Mouse (Mus musculus) intestine, embryonic 14.5 days (tissue): ENCODE data around the gene Vmo1. TPM values are rescaled to one million over a fixed set of nuclear protein-coding genes. Genes with fewer than 3 reads are reported as not detected.

ENCODE experiments used
- ATAC-seq: fragments of 200-750 bp; cut with Nextera tagmentation; replicated peaks from 2 replicates; pipeline ENCODE4 v1.8.0; 2017; ENCODE audit warnings: low read depth, moderate number of reproducible peaks, moderate TSS enrichment, moderate library complexity; ENCODE audit not compliant: low FRiP score, low TSS enrichment
- DNase-seq: peaks from one replicate; pipeline ENCODE4 v3.0.0-alpha.2; 2018; ENCODE audit warnings: low spot score
- H3K27ac ChIP-seq: fragments of 300-500 bp; sonication (generic); 2 replicates; pipeline ENCODE4 v1.5.1; 2014; ENCODE audit warnings: low read depth, mild to moderate bottlenecking, control low read depth
- H3K27me3 ChIP-seq: fragments of 300-500 bp; sonication (generic); replicated peaks from 2 replicates; pipeline ENCODE4 v1.6.1; 2014; ENCODE audit warnings: low read length, control low read depth; ENCODE audit not compliant: control insufficient read depth, insufficient read depth
- H3K36me3 ChIP-seq: fragments of 300-500 bp; sonication (generic); 2 replicates; pipeline ENCODE4 v1.6.1; 2014; ENCODE audit warnings: low read length, control low read depth; ENCODE audit not compliant: control insufficient read depth, insufficient read depth
- H3K4me1 ChIP-seq: fragments of 300-500 bp; sonication (generic); replicated peaks from 2 replicates; pipeline ENCODE4 v1.6.1; 2014; ENCODE audit warnings: low read length, control low read depth, mixed read lengths; ENCODE audit not compliant: control insufficient read depth, insufficient read depth
- H3K4me2 ChIP-seq: fragments of 300-500 bp; sonication (generic); 2 replicates; pipeline ENCODE4 v1.6.1; 2014; ENCODE audit warnings: low read length
- H3K4me3 ChIP-seq: fragments of 300-500 bp; sonication (generic); 2 replicates; pipeline ENCODE4 v1.5.1; 2014; ENCODE audit warnings: low read depth, low read length, control low read depth, mixed read lengths
- H3K9ac ChIP-seq: fragments of 300-500 bp; sonication (generic); 2 replicates; pipeline ENCODE4 v1.6.1; 2014; ENCODE audit warnings: mild to moderate bottlenecking, low read length
- H3K9me3 ChIP-seq: fragments of 300-500 bp; sonication (generic); 2 replicates; pipeline ENCODE4 v1.6.1; 2016; ENCODE audit warnings: low read length, control low read depth; ENCODE audit not compliant: control insufficient read depth
- WGBS: fragments of 180-500 bp; shearing (Covaris S2); extraction: QIAGEN DNeasy Blood & Tissue Kit; methylation state at CpG from one replicate; pipeline ENCODE4 v1.1.7; 2014; 5-methylcytosine and 5-hydroxymethylcytosine counted together
- polyA plus RNA-seq: library from polyadenylated mRNA; unstranded; fragments of >200 nt; fragmentation: Nextera tagmentation; extraction: Ambion mirVana; gene quantifications from 2 replicates; pipeline ENCODE4 v1.2.1, GENCODE M21; 2014

Gene Vmo1
- polyA plus RNA-seq = 0.28 and 1.1 TPM in 2 replicates

DNA sequence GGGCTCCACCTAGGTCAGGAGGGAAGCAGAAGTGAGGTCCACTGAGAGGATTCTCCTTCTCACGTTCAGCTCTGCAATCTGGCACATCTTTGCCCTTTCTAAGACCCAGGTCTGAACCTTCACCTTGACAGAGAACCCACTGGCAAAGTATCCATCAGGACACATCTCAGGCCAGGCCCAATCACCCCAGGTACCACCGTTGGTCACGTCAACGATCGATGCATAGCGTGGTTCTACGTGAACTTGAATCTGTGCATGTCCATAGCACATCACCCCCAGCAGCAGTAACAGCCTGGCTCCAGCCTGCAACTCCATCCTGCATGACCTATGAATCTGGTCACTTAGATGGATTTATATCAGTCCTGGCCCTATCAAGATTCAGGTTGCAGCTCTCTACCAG is at the start of gene Vmo1:
TSS of gene Vmo1 (minus strand) at position 329 of the 400 bp plus-strand sequence.
- H3K9me3 ChIP-seq = no peaks in the 10 kb centered on the region
- no peak within 1 kb of the TSS for H3K9ac ChIP-seq
- H3K4me2 ChIP-seq = no peak within 1 kb of the TSS
- H3K36me3 ChIP-seq = no peaks in the 10 kb centered on the region
- peaks cover 4% of the 10 kb centered on the region; the same call in 1 of the 2 replicates for H3K4me1 ChIP-seq
- H3K27ac ChIP-seq = no peak within 1 kb of the TSS
- 88% methylated on average over 7 of the region's 7 CpGs for WGBS
- peaks cover 6% of the 10 kb centered on the region; the same call in 1 of the 2 replicates for H3K27me3 ChIP-seq
- H3K4me3 ChIP-seq = no peak within 1 kb of the TSS
- no peak for ATAC-seq
- no peak for DNase-seq

DNA sequence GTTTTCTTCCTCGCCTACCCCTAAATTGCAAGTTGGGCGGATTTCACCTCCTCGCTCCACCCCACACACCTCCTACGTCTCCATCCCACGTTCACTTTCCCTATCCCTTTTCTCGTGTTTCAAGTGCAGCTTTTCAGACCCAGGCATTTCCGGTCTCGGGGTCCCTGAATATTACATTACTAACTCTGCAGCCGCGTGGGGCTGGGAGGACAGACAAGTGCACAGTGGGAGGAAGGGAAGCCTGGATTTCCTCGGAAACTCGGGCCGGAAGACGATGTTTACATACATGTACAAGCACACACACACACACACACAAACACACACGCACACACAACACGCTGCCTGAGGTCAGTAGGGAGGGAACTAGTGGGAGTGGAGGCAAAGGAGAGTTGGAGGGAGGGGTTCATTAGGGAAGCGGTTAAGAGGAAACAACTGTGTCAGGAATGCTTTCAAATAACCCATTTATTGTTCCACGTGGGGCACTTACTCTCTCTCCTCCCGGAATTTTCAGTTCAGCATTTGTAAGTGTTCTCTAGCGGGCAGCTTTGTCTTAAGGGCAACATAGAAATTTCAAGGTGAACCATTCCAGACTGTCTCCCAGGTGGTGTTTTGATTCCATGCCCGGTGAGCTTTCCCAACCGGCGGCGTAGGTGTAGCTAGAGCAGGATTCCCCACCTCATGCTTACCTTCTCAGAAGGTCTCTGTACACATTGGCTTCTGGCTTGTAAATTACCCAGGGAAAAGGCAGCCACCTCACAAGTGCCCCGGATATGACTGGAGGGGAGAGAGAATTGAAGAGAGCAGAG is 49.3 kb upstream of the Vmo1 start:
- DNase-seq (peak; percentile 80), ATAC-seq (no peak)
- under 1% methylated on average over 25 of the region's 25 CpGs for WGBS
- H3K4me2 ChIP-seq = peak overlapping the region; percentile 78
- peaks cover 31% of the 10 kb centered on the region; the same call in 1 of the 2 replicates for H3K4me1 ChIP-seq
- H3K9ac ChIP-seq = peak overlapping the region; percentile 73
- H3K27ac ChIP-seq = peak overlapping the region; percentile 81
- no peaks in the 10 kb centered on the region for H3K27me3 ChIP-seq
- no peaks in the 10 kb centered on the region for H3K9me3 ChIP-seq
- peaks cover 7% of the 10 kb centered on the region; the same call in 1 of the 2 replicates for H3K36me3 ChIP-seq
- H3K4me3 ChIP-seq = peak overlapping the region; percentile 85

- Histone ChIP-seq H3K4me2 (peak overlapping the region; percentile 78), H3K36me3 (peaks cover 7% of the 10 kb centered on the region; the same call in 1 of the 2 replicates), H3K9me3 (no peaks in the 10 kb centered on the region), H3K27ac (peak overlapping the region; percentile 81), H3K9ac (peak overlapping the region; percentile 73), H3K27me3 (no peaks in the 10 kb centered on the region), H3K4me3 (peak overlapping the region; percentile 85), H3K4me1 (peaks cover 31% of the 10 kb centered on the region; the same call in 1 of the 2 replicates)
- ATAC-seq = no peak; the same call in 1 of the 2 replicates
- 0% methylated on average over 16 of the region's 31 CpGs for WGBS
- DNase-seq = no peak
Observed at GRCm38 (mm10) chr11:70562995-70563469, 48.6 kb upstream of the Vmo1 start.

GRCm38 (mm10) chr11:70562287-70562994 is 48.0 kb upstream of the Vmo1 start, which contains the start of gene Mink1:
TSS of gene Mink1 (plus strand) at chr11:70562881.
- H3K4me3 ChIP-seq = peak within 1 kb of the TSS; percentile 85
- 0% methylated on average over 54 of the region's 57 CpGs for WGBS
- peak; percentile 87 for DNase-seq
- peaks cover 7% of the 10 kb centered on the region for H3K36me3 ChIP-seq
- H3K27me3 ChIP-seq = no peaks in the 10 kb centered on the region
- peak within 1 kb of the TSS; percentile 78 for H3K4me2 ChIP-seq
- peak within 1 kb of the TSS; percentile 81 for H3K27ac ChIP-seq
- peaks cover 31% of the 10 kb centered on the region; the same call in 1 of the 2 replicates for H3K4me1 ChIP-seq
- H3K9me3 ChIP-seq = no peaks in the 10 kb centered on the region
- H3K9ac ChIP-seq = peak within 1 kb of the TSS; percentile 73
- ATAC-seq = peak; percentile 86

DNA sequence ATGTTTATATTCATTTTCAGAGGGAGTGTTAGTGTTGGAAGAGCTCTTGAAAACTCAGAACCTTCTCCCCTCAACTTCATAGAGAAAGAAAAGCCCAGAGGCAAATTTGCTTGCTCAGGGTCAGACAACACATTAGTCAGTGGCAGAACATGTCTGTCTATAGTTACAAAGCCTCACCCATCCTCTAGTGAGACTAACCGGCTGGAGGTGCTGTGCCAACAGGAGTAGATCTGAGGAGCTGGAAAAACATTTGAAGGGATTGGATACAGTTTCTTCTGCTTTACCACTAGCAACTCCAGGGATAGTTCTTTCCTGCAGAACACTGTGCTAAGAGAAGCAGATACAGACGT is 47.5 kb upstream of the Vmo1 start:
- Histone ChIP-seq H3K9me3 (no peaks in the 10 kb centered on the region), H3K27ac (peak overlapping the region; percentile 81; the same call in 1 of the 2 replicates), H3K9ac (peak overlapping the region; percentile 73; the same call in 1 of the 2 replicates), H3K4me1 (peaks cover 31% of the 10 kb centered on the region; the same call in 1 of the 2 replicates), H3K36me3 (peaks cover 10% of the 10 kb centered on the region), H3K4me2 (peak overlapping the region; percentile 78), H3K4me3 (peak overlapping the region; percentile 85), H3K27me3 (no peaks in the 10 kb centered on the region)
- DNase-seq = no peak
- 2% methylated on average over 2 of the region's 2 CpGs for WGBS
- ATAC-seq = 0 out of 2 replicates have a peak, but pooled peaks have one; percentile 2

- Histone ChIP-seq H3K9me3 (no peaks in the 10 kb centered on the region), H3K36me3 (peaks cover 5% of the 10 kb centered on the region; the same call in 1 of the 2 replicates), H3K4me3 (no peak overlapping the region), H3K9ac (no peak overlapping the region), H3K27me3 (no peaks in the 10 kb centered on the region), H3K4me1 (peaks cover 7% of the 10 kb centered on the region; the same call in 1 of the 2 replicates), H3K4me2 (no peak overlapping the region), H3K27ac (no peak overlapping the region)
- no peak for ATAC-seq
- DNase-seq = no peak
- 91% methylated on average over 9 of the region's 9 CpGs for WGBS
Observed at GRCm38 (mm10) chr11:70557545-70557944, 43.1 kb upstream of the Vmo1 start.

- Histone ChIP-seq H3K36me3 (peaks cover 5% of the 10 kb centered on the region; the same call in 1 of the 2 replicates), H3K9ac (no peak overlapping the region), H3K4me3 (no peak overlapping the region), H3K27ac (no peak overlapping the region), H3K4me2 (no peak overlapping the region), H3K4me1 (no peaks in the 10 kb centered on the region; the same call in 1 of the 2 replicates), H3K27me3 (no peaks in the 10 kb centered on the region), H3K9me3 (no peaks in the 10 kb centered on the region)
- ATAC-seq = no peak
- DNase-seq = no peak
- 19% methylated on average over 7 of the region's 7 CpGs for WGBS
Observed at GRCm38 (mm10) chr11:70553940-70554339, 39.5 kb upstream of the Vmo1 start.

DNA sequence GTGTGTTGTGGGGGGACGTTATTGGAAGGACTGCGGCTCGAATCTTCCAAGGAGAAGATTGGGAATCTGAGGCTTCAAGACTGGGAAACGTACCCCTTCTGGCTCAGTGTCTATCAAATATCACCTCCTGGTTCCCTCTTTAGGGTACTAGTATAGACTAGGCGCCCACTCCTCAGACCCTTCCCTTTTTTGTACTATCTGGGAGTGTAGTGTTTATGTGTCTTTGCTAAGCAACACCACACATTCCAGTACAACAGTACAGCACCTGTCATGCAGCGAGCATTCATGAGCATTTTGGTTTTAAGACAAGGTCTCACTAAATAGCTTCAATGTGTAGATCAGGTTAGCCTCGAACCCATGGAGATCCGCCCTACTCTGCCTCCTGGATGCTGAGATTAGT is 37.1 kb upstream of the Vmo1 start:
- Histone ChIP-seq H3K9me3 (no peaks in the 10 kb centered on the region), H3K36me3 (no peaks in the 10 kb centered on the region), H3K27ac (no peak overlapping the region), H3K9ac (no peak overlapping the region), H3K27me3 (no peaks in the 10 kb centered on the region), H3K4me1 (no peaks in the 10 kb centered on the region; the same call in 1 of the 2 replicates), H3K4me2 (no peak overlapping the region), H3K4me3 (no peak overlapping the region)
- ATAC-seq (no peak), DNase-seq (no peak)
- WGBS = 85% methylated on average over 8 of the region's 8 CpGs
